Mouse (Mus musculus): ENCODE data around the gene Nudt10. TPM values are rescaled to one million over a fixed set of nuclear protein-coding genes. Genes with fewer than 3 reads are reported as not detected.

The Nudt10 gene
- 0.99 and 1.3 TPM in 2 replicates for total RNA-seq (2017)

DNA sequence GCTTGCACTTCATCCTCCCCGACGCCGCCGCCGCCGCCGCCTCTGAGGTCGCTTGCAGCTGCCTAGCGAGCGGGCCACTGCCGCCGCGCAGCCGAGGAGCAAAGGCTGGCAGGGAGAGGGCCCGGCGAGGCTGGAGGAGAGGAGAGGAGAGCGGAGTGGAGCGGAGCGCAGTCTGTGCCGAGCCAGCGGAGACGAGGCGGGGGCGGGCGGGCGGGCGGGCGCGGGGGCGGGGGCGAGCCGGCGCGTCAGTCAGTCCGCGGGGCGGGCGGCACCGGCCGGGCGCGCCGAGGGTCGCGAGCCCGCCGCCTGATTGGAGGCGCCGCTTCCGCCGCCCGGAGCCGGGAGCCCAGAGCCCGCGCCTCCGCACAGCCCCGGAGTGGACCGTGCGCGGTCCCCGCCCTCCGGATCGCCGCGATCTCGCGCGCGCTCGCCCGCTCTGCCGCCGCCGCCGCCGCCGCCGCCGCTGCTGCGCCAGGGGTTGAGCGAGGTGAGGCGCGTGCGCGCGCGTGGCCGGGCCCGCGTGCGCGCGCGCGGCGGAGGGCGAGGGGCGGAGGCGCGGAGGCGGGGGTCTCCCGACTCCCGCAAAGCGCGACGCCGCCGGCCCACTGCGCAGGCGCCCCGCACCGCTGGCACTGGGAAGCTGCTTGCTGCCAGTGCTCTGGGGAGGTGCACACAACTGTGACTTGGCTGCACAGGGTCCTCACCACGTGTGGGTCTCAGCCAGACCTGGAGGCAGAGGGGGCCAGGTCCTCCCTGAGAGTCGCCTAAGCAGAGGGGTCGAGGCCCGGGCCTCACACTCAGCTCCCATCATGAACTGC is at the start of gene Nudt10:
TSS of gene Nudt10 (minus strand) at position 193 of the 818 bp plus-strand sequence.
- peak; percentile 48 to 70; a peak in 3 of 4 replicates for ATAC-seq (replicated peaks in 1 of 2; ENCODE audit: insufficient read depth in 1 of 2, low FRiP score in 2 of 2, low TSS enrichment in 1 of 2, low read depth in 1 of 2, poor library complexity in 2 of 2, severe bottlenecking in 2 of 2)

DNA sequence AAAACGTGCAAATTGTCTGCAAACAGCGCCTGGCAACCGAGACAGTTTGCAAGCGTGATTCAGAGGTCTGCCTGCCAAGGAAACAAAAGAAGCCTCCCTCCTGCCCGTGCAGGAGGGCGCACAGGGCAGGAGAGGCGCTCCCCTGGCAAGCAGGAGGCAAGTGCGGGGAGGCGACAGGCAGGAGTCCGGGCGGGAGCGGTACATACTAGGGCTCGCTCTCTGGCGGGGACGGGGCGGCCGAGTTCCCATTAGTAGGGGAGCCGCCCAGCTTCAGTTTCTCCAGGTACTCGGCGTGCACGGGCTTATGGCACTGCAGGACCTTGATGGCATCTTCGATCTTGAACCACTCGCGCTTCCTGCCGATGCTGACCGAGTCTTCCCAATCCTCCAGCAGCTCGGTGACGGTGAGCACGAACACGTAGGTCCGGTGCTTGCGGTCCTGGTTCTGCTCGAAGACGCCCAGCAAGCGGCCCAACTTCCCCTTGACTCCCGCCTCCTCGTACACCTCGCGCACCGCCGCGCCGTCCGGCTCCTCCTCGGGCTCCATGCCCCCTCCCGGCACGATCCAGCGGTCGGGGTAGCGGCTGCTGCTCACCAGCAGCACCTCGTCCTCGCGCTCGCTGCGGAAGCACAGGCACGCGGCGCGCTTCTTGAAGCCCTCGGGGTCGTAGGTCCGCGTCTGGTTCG is 536 bp downstream of the Nudt10 start:
- peak; percentile 39 to 71 for ATAC-seq (replicated peaks in 1 of 2; ENCODE audit: insufficient read depth in 1 of 2, low FRiP score in 2 of 2, low TSS enrichment in 1 of 2, low read depth in 1 of 2, poor library complexity in 2 of 2, severe bottlenecking in 2 of 2)

- ATAC-seq (replicated peaks in 1 of 2; ENCODE audit: insufficient read depth in 1 of 2, low FRiP score in 2 of 2, low TSS enrichment in 1 of 2, low read depth in 1 of 2, poor library complexity in 2 of 2, severe bottlenecking in 2 of 2): peak; percentile 9 to 17; a peak in 1 of 4 replicates
Observed at GRCm38 (mm10) chrX:6171718-6172117, 1.1 kb downstream of the Nudt10 start.

Other genes starting within 250 kb of the Nudt10 start
- 0.20 and 0.38 TPM in 2 replicates for gene Nudt11, start 125.6 kb downstream of the Nudt10 start, total RNA-seq (2017)
- gene AU022751, start 89.6 kb downstream of the Nudt10 start, total RNA-seq (2017): not detected in 2 replicates
- gene Bmp15, start 147.7 kb upstream of the Nudt10 start, total RNA-seq (2017): not detected in 2 replicates
- gene Shroom4, start 226.8 kb upstream of the Nudt10 start, total RNA-seq (2017): 2.1 and 2.9 TPM in 2 replicates